Mouse (Mus musculus): ENCODE results near the gene Artn. TPM values are rescaled to one million over a fixed set of nuclear protein-coding genes. Genes with fewer than 3 reads are reported as not detected.
A peak's percentile ranks its signal among the peaks of the same experiment; 100 is the strongest.

The Artn gene
- total and polyA plus RNA-seq, 3 experiments = 0.23 TPM; not detected in 2

DNA sequence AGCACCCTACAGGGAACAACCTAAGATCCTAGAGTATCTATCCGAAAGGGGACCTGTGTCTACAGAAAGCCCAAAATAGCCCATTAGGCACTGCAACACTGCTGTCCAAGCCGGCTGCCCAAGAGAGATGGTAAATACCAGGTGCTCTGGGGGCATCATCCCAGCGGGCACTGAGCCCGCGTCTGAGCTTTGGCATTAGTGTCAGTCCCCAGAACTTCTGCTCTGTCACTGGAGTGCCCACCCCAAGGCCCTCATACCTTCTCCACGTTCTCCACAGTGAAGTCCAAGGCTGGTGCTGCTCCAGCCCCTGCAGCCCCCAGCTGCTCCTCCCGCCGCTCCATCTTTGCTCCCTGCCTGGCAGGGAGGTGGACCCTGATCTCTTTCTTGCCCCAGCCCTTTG lies 15.5 kb downstream of the Artn start:
- H3K36me3 ChIP-seq (ENCODE audit: control insufficient read depth, insufficient read depth, low read length) = peaks cover 4% of the 10 kb centered on the region
- H3K4me1 ChIP-seq (ENCODE audit: control insufficient read depth, insufficient read depth, low read length) = peaks cover 6% of the 10 kb centered on the region
- DNase-seq = peak; percentile 25 to 41
- H3K9ac ChIP-seq (ENCODE audit: low read depth, low read length) = peak overlapping the region; percentile 92
- TF ChIP-seq EP300 (IDR thresholded peaks at IDR 0.05; ENCODE audit: insufficient read depth, low read depth, low read length) (no peak), CTCF (IDR thresholded peaks at IDR 0.05) (no peak), POLR2A (IDR thresholded peaks at IDR 0.05; ENCODE audit: insufficient read depth, low read depth, low read length) (no peak)
- WGBS = 7% methylated on average over 8 of the region's 8 CpGs
- no peaks in the 10 kb centered on the region for H3K27me3 ChIP-seq (ENCODE audit: control insufficient read depth, insufficient read depth, low read length)
- peak overlapping the region; percentile 100 for H3K27ac ChIP-seq
- peak overlapping the region; percentile 98 for H3K4me3 ChIP-seq
- intact Hi-C loops (cut with DNase I) = no loop called here
- peaks cover 2% of the 10 kb centered on the region; the same call in 1 of the 2 replicates for H3K79me2 ChIP-seq (replicated peaks; ENCODE audit: control insufficient read depth, insufficient read depth, low read length)

DNA sequence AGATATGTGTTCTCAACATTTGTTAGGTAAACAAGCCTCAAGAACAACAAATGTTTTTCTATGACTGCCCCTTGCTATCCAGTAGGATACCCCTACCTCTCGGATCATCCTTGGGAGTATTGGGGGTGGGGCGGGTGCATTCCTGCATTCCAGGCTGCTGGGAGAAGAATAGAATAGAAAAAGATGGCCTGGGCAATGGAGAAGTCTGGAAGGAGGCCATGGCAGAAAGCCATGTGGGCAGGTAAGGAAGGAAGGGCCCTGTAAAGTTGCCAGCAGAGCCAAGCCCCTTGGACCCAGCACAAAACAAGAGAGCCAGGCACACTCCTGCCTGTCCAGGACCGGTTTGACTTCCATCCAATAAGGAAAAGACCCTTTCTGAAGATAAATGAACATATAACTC lies 16.1 kb downstream of the Artn start:
- TF ChIP-seq CTCF (IDR thresholded peaks at IDR 0.05) = no peak
- TF ChIP-seq POLR2A (IDR thresholded peaks at IDR 0.05; ENCODE audit: insufficient read depth, low read depth, low read length) = no peak
- TF ChIP-seq EP300 (IDR thresholded peaks at IDR 0.05; ENCODE audit: insufficient read depth, low read depth, low read length) = no peak
- peak in 1 of 2 experiments; percentile 34 for DNase-seq
- 31% methylated on average over 3 of the region's 3 CpGs for WGBS
- H3K79me2 ChIP-seq (replicated peaks; ENCODE audit: control insufficient read depth, insufficient read depth, low read length) = peaks cover 2% of the 10 kb centered on the region; the same call in 1 of the 2 replicates
- intact Hi-C loops (cut with DNase I) = no loop called here
- no peak overlapping the region; the same call in 1 of the 2 replicates for H3K27ac ChIP-seq
- H3K27me3 ChIP-seq (ENCODE audit: control insufficient read depth, insufficient read depth, low read length) = no peaks in the 10 kb centered on the region
- peaks cover 4% of the 10 kb centered on the region for H3K36me3 ChIP-seq (ENCODE audit: control insufficient read depth, insufficient read depth, low read length)
- H3K4me3 ChIP-seq = no peak overlapping the region
- peaks cover 6% of the 10 kb centered on the region for H3K4me1 ChIP-seq (ENCODE audit: control insufficient read depth, insufficient read depth, low read length)
- H3K9ac ChIP-seq (ENCODE audit: low read depth, low read length) = no peak overlapping the region

DNA sequence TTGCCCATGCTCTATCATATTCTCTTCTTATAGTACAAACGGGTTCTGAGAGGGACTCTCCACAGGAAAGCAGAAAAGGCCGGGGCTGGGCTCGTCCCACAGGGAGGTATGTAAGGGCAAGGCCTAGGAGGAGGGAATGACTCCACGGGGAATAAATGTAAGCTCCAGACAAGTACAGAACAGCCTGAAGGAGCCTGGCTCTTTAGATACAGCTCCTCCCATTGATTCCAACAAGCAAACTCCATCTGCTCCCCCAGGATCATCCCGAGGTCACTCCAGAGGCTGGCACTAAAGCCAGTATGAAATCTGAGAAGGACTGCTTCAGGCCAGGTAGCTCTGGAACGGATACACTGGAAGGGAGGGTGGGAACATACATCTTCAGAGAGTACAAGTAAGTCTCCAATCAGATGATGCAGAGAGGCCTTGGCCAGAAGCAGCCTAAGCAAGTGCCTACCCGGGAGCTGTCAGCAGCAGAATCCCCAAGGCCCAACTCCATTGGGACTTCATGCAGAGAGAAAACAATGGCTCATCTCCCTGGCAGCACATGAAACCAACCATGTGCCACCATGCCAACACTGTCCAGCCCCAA lies 16.8 kb downstream of the Artn start:
- H3K27ac ChIP-seq = no peak overlapping the region
- intact Hi-C loops (cut with DNase I) = no loop called here
- WGBS = 36% methylated on average over 7 of the region's 7 CpGs
- TF ChIP-seq CTCF (IDR thresholded peaks at IDR 0.05) = no peak
- TF ChIP-seq EP300 (IDR thresholded peaks at IDR 0.05; ENCODE audit: insufficient read depth, low read depth, low read length) = no peak
- TF ChIP-seq POLR2A (IDR thresholded peaks at IDR 0.05; ENCODE audit: insufficient read depth, low read depth, low read length) = no peak
- DNase-seq = no peak
- no peak overlapping the region for H3K4me3 ChIP-seq
- no peaks in the 10 kb centered on the region for H3K27me3 ChIP-seq (ENCODE audit: control insufficient read depth, insufficient read depth, low read length)
- H3K4me1 ChIP-seq (ENCODE audit: control insufficient read depth, insufficient read depth, low read length) = peaks cover 9% of the 10 kb centered on the region
- no peak overlapping the region for H3K9ac ChIP-seq (ENCODE audit: low read depth, low read length)
- H3K79me2 ChIP-seq (replicated peaks; ENCODE audit: control insufficient read depth, insufficient read depth, low read length) = peaks cover 2% of the 10 kb centered on the region; the same call in 1 of the 2 replicates
- H3K36me3 ChIP-seq (ENCODE audit: control insufficient read depth, insufficient read depth, low read length) = peaks cover 4% of the 10 kb centered on the region

DNA sequence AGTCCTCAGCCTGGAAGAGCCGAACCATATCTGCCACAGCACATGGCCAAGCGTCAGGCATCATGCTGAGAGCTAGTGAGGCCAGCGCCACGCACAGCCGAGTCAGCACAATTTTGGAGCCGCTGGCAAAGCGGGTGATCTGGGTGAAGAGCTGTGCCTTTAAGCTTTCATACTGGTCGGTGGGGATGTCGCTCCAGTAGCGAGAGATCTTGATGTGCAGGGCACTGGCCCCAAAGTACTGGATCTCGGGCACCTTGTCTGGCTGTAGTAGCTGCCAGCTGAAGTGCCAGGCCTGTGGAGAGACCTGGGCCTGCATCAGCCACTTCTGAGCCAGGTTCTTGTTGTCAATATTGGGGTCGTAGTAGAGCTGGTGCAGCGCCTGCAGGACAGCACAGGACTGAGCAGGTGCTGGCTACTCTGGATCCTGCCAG lies 17.4 kb downstream of the Artn start:
- H3K27me3 ChIP-seq (ENCODE audit: control insufficient read depth, insufficient read depth, low read length) = no peaks in the 10 kb centered on the region
- H3K4me3 ChIP-seq = no peak overlapping the region
- TF ChIP-seq EP300 (IDR thresholded peaks at IDR 0.05; ENCODE audit: insufficient read depth, low read depth, low read length) = 0 out of 2 replicates have a peak, but pooled peaks have one; percentile 3
- TF ChIP-seq POLR2A (IDR thresholded peaks at IDR 0.05; ENCODE audit: insufficient read depth, low read depth, low read length) = no peak
- no peak overlapping the region for H3K27ac ChIP-seq
- H3K79me2 ChIP-seq (replicated peaks; ENCODE audit: control insufficient read depth, insufficient read depth, low read length) = peaks cover 2% of the 10 kb centered on the region; the same call in 1 of the 2 replicates
- no peak overlapping the region for H3K9ac ChIP-seq (ENCODE audit: low read depth, low read length)
- H3K36me3 ChIP-seq (ENCODE audit: control insufficient read depth, insufficient read depth, low read length) = peaks cover 4% of the 10 kb centered on the region
- no peak for DNase-seq
- peaks cover 9% of the 10 kb centered on the region for H3K4me1 ChIP-seq (ENCODE audit: control insufficient read depth, insufficient read depth, low read length)
- intact Hi-C loops (cut with DNase I) = no loop called here
- WGBS = 79% methylated on average over 13 of the region's 13 CpGs

GRCm38 (mm10) chr4:117908834-117909453 lies 20.6 kb downstream of the Artn start:
- H3K4me1 ChIP-seq (ENCODE audit: control insufficient read depth, insufficient read depth, low read length) = peaks cover 13% of the 10 kb centered on the region

DNA sequence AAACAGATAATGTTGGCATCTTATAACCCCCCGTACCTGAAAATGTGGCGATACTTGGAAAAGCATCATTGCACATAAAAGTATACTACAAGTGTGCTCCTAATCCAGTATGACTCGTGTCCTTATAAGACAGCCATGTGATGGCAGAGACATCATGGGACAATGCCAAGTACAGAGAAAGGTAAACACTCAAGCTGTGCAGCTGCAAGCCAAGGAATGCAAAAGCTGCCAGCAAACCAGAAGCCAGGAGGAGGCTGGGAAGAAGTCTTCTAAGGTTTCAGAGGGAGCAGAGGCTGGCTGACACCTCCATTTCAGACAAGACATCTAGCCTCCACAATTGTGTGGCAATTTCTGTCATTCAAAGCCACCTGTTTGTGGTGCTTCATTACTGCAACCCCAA lies 23.4 kb downstream of the Artn start:
- H3K79me2 ChIP-seq (replicated peaks; ENCODE audit: control insufficient read depth, insufficient read depth, low read length) = no peaks in the 10 kb centered on the region
- H3K9ac ChIP-seq (ENCODE audit: low read depth, low read length) = no peak overlapping the region
- WGBS = 67% methylated on average over 3 of the region's 3 CpGs
- H3K27me3 ChIP-seq (ENCODE audit: control insufficient read depth, insufficient read depth, low read length) = no peaks in the 10 kb centered on the region
- H3K36me3 ChIP-seq (ENCODE audit: control insufficient read depth, insufficient read depth, low read length) = peaks cover 5% of the 10 kb centered on the region
- intact Hi-C loops (cut with DNase I) = no loop called here
- no peak overlapping the region for H3K27ac ChIP-seq
- no peak overlapping the region for H3K4me3 ChIP-seq
- H3K4me1 ChIP-seq (ENCODE audit: control insufficient read depth, insufficient read depth, low read length) = peaks cover 7% of the 10 kb centered on the region
- TF ChIP-seq CTCF (IDR thresholded peaks at IDR 0.05) (no peak), POLR2A (IDR thresholded peaks at IDR 0.05; ENCODE audit: insufficient read depth, low read depth, low read length) (no peak), EP300 (IDR thresholded peaks at IDR 0.05; ENCODE audit: insufficient read depth, low read depth, low read length) (no peak)
- no peak for DNase-seq

More at GRCm38 (mm10) chr4:117908834-117909453, 20.6 kb downstream of the Artn start:
- DNase-seq = no peak
- Histone ChIP-seq H3K79me2 (replicated peaks; ENCODE audit: control insufficient read depth, insufficient read depth, low read length) (peaks cover 2% of the 10 kb centered on the region; the same call in 1 of the 2 replicates), H3K27ac (peak overlapping the region; percentile 49), H3K9ac (ENCODE audit: low read depth, low read length) (no peak overlapping the region), H3K4me3 (no peak overlapping the region), H3K36me3 (ENCODE audit: control insufficient read depth, insufficient read depth, low read length) (peaks cover 6% of the 10 kb centered on the region), H3K27me3 (ENCODE audit: control insufficient read depth, insufficient read depth, low read length) (no peaks in the 10 kb centered on the region)
- 63% methylated on average over 8 of the region's 8 CpGs for WGBS
- TF ChIP-seq EP300 (IDR thresholded peaks at IDR 0.05; ENCODE audit: insufficient read depth, low read depth, low read length) (0 out of 2 replicates have a peak, but pooled peaks have one; percentile 39), POLR2A (IDR thresholded peaks at IDR 0.05; ENCODE audit: insufficient read depth, low read depth, low read length) (no peak)
- intact Hi-C loops (cut with DNase I) = no loop called here

Measured in heart, adult 2 months (tissue).